Mouse (Mus musculus): ENCODE results near the gene Sec14l2.

DNA sequence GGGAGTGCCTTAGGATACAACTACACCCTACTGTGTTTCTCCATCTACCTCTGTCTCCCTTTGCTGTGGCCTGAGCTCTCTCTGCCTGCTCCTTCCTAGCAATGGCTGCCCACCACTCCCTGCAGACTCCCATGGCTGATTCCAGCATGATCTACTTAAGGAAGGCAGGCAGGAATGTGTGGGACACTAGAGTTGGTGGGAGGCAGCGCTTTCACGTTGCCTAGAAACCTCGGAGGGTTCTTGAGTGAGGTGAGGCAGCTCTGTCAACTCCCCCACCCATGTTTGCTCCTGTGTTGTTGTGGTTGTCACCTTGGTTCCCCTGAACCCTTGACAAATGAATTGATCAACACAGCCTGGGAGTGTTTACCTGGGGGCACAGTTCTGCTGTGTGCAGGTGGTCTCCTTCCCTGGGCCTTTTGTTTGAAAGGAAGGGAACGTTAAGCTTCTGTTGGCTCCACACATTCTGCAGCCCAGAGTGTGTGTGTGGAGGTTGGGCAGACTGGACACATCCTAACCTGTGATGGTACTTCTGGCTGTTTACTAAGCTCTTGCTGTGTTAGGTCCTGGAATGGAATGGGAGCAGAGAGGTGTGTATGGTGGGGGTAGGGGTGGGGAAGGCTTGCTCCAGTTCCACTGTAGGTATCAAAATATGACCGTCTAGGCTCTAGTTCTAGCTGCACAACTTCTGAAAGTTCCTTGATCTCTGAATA is 62.2 kb downstream of the Sec14l2 start:
- TF ChIP-seq RAD21 (IDR thresholded peaks at IDR 0.05; ENCODE audit: low read depth, low read length) (no peak), TCF12 (IDR thresholded peaks at IDR 0.05; ENCODE audit: low read depth, low read length) (no peak), CHD2 (IDR thresholded peaks at IDR 0.05; ENCODE audit: low read length) (no peak), GABPA (IDR thresholded peaks at IDR 0.05; ENCODE audit: insufficient replicate concordance, low read depth, low read length) (no peak), CTCF (conservative IDR thresholded peaks at IDR 0.05 in 1 of 2, IDR thresholded peaks at IDR 0.05 in 1 of 2; ENCODE audit: low read depth in 2 of 2, low read length in 2 of 2) (no peak), POLR2A (IDR thresholded peaks at IDR 0.05; ENCODE audit: low read depth, low read length) (no peak), NRF1 (IDR thresholded peaks at IDR 0.05; ENCODE audit: low read depth, low read length) (no peak), MAX (IDR thresholded peaks at IDR 0.05; ENCODE audit: low read length) (no peak)

Data from CH12.LX (cell line).